Mouse (Mus musculus) C2C12 (cell line): ENCODE data around the gene Enox1. TPM values are rescaled to one million over a fixed set of nuclear protein-coding genes. Genes with fewer than 3 reads are reported as not detected.

Experiments used
- H3K27me3 ChIP-seq: one replicate; pipeline ENCODE4 v1.6.1; 2011; ENCODE audit not compliant: control insufficient read depth, insufficient read depth, insufficient read length
- H3K36me3 ChIP-seq: one replicate; pipeline ENCODE4 v1.6.1; 2011; ENCODE audit not compliant: control insufficient read depth, insufficient read depth
- H3K4me3 ChIP-seq: one replicate; pipeline ENCODE4 v1.5.1; 2011; ENCODE audit warnings: mild to moderate bottlenecking, control low read depth; ENCODE audit not compliant: poor library complexity, insufficient read depth, severe bottlenecking
- H3K79me2 ChIP-seq: one replicate; pipeline ENCODE4 v1.6.1; 2011; ENCODE audit not compliant: control insufficient read depth, insufficient read depth
- H3K79me3 ChIP-seq: one replicate; pipeline ENCODE4 v1.6.1; 2011; ENCODE audit warnings: low read depth, control low read depth
- H3ac ChIP-seq: one replicate; pipeline ENCODE3; 2011; ENCODE audit warnings: low read depth; ENCODE audit not compliant: control insufficient read depth, insufficient read length
- CEBPB ChIP-seq: IDR thresholded peaks from one replicate; pipeline ENCODE4 v1.6.1; 2011; ENCODE audit warnings: low read depth, mild to moderate bottlenecking, control low read depth, moderate library complexity
- CTCF ChIP-seq: IDR thresholded peaks from one replicate; pipeline ENCODE4 v1.5.1; 2011; ENCODE audit not compliant: control insufficient read depth, insufficient read depth, insufficient read length
- FOSL1 ChIP-seq: IDR thresholded peaks from one replicate; pipeline ENCODE4 v1.8.0; 2011; ENCODE audit warnings: mild to moderate bottlenecking, low read length; ENCODE audit not compliant: poor library complexity, insufficient read depth, severe bottlenecking
- MAX ChIP-seq: IDR thresholded peaks from one replicate; pipeline ENCODE4 v1.6.1; 2011; ENCODE audit warnings: mild to moderate bottlenecking, control low read depth
- MYOD1 ChIP-seq: IDR thresholded peaks from one replicate; pipeline ENCODE4 v1.6.1; 2011; ENCODE audit warnings: low read depth; ENCODE audit not compliant: control insufficient read depth, insufficient read length
- MYOG ChIP-seq: IDR thresholded peaks from one replicate; pipeline ENCODE4 v1.6.1; 2011; ENCODE audit not compliant: control insufficient read depth, insufficient read length; ENCODE audit errors: extremely low read depth
- USF1 ChIP-seq: IDR thresholded peaks from one replicate; pipeline ENCODE4 v1.6.1; 2011; ENCODE audit warnings: low read depth, mild to moderate bottlenecking, control low read depth, moderate library complexity
- polyA plus RNA-seq: library from polyadenylated mRNA; unstranded; fragments of >200 nt; fragmentation: generic; extraction: Trizol; gene quantifications from one replicate; pipeline ENCODE4 v1.2.1, GENCODE M21; 2012; ENCODE audit warnings: missing spikeins

Gene Enox1
- polyA plus RNA-seq, 1 experiment: 0.75 TPM

GRCm38 (mm10) chr14:77329791-77330190, 173.2 kb downstream of the Enox1 start:
- no peaks in the 10 kb centered on the region for H3K79me3 ChIP-seq
- TF ChIP-seq USF1: no peak
- no peak for TF ChIP-seq MAX
- no peak for TF ChIP-seq MYOG
- no peak for TF ChIP-seq FOSL1
- no peak for TF ChIP-seq CEBPB
- TF ChIP-seq MYOD1: no peak
- no peak for TF ChIP-seq CTCF
- H3K36me3 ChIP-seq: no peaks in the 10 kb centered on the region
- H3ac ChIP-seq: no peak overlapping the region
- no peaks in the 10 kb centered on the region for H3K79me2 ChIP-seq
- H3K27me3 ChIP-seq: no peaks in the 10 kb centered on the region
- no peak overlapping the region for H3K4me3 ChIP-seq

- TF ChIP-seq MYOD1 (no peak), USF1 (no peak), MAX (no peak)
- H3K4me3 ChIP-seq: no peak overlapping the region
- no peaks in the 10 kb centered on the region for H3K79me3 ChIP-seq
- H3K36me3 ChIP-seq: no peaks in the 10 kb centered on the region
- no peaks in the 10 kb centered on the region for H3K27me3 ChIP-seq
- H3ac ChIP-seq: no peak overlapping the region
- H3K79me2 ChIP-seq: no peaks in the 10 kb centered on the region
These were observed 187.2 kb downstream of the Enox1 start for GRCm38 (mm10) chr14:77343662-77344340.

GRCm38 (mm10) chr14:77346296-77346695, 189.7 kb downstream of the Enox1 start:
- Histone ChIP-seq H3K27me3 (no peaks in the 10 kb centered on the region), H3ac (no peak overlapping the region), H3K79me2 (no peaks in the 10 kb centered on the region), H3K79me3 (no peaks in the 10 kb centered on the region), H3K4me3 (no peak overlapping the region), H3K36me3 (no peaks in the 10 kb centered on the region)
- TF ChIP-seq MYOD1 (no peak), MAX (peak; percentile 32), USF1 (peak; percentile 41), MYOG (no peak), FOSL1 (no peak), CTCF (no peak), CEBPB (no peak)

GRCm38 (mm10) chr14:77351803-77352352, 195.3 kb downstream of the Enox1 start:
- TF ChIP-seq USF1 (no peak), CTCF (no peak), CEBPB (peak; percentile 89), MAX (no peak), FOSL1 (peak; percentile 93), MYOD1 (peak; percentile 36), MYOG (no peak)
- no peaks in the 10 kb centered on the region for H3K36me3 ChIP-seq
- no peaks in the 10 kb centered on the region for H3K27me3 ChIP-seq
- H3K4me3 ChIP-seq: no peak overlapping the region
- H3K79me3 ChIP-seq: no peaks in the 10 kb centered on the region
- no peaks in the 10 kb centered on the region for H3K79me2 ChIP-seq
- H3ac ChIP-seq: no peak overlapping the region

- H3K79me2 ChIP-seq: no peaks in the 10 kb centered on the region
- H3K27me3 ChIP-seq: no peaks in the 10 kb centered on the region
- TF ChIP-seq USF1: no peak
- TF ChIP-seq MYOG: no peak
- no peak for TF ChIP-seq FOSL1
- TF ChIP-seq CTCF: no peak
- no peak for TF ChIP-seq MYOD1
- TF ChIP-seq CEBPB: no peak
- TF ChIP-seq MAX: no peak
- H3K4me3 ChIP-seq: no peak overlapping the region
- no peak overlapping the region for H3ac ChIP-seq
- no peaks in the 10 kb centered on the region for H3K79me3 ChIP-seq
- H3K36me3 ChIP-seq: no peaks in the 10 kb centered on the region
These were observed 206.1 kb downstream of the Enox1 start for GRCm38 (mm10) chr14:77362662-77363061.

- no peaks in the 10 kb centered on the region for H3K79me3 ChIP-seq
- no peaks in the 10 kb centered on the region for H3K27me3 ChIP-seq
- H3ac ChIP-seq: no peak overlapping the region
These were observed 211.8 kb downstream of the Enox1 start for GRCm38 (mm10) chr14:77368411-77368810.

More at GRCm38 (mm10) chr14:77368411-77368810, 211.8 kb downstream of the Enox1 start:
- H3K36me3 ChIP-seq: no peaks in the 10 kb centered on the region
- no peak for TF ChIP-seq FOSL1
- TF ChIP-seq MYOD1: no peak
- no peak for TF ChIP-seq CTCF
- no peaks in the 10 kb centered on the region for H3K79me2 ChIP-seq
- no peak overlapping the region for H3K4me3 ChIP-seq
